Mouse (Mus musculus) lung, postnatal 0 days (tissue): ENCODE data around the gene Hhatl.

ENCODE experiments used
- CTCF ChIP-seq: IDR thresholded peaks from 2 replicates; pipeline ENCODE4 v1.5.1; 2016; ENCODE audit warnings: antibody characterized with exemption, mild to moderate bottlenecking
- EP300 ChIP-seq: IDR thresholded peaks from 2 replicates; pipeline ENCODE4 v1.6.1; 2016; ENCODE audit warnings: antibody characterized with exemption, mild to moderate bottlenecking, control low read depth

- no peak for TF ChIP-seq CTCF
- no peak for TF ChIP-seq EP300
These were observed 19.9 kb downstream of the Hhatl start for GRCm38 (mm10) chr9:121772412-121772811.
